Mouse (Mus musculus) lung, adult 18-20 months (tissue): ENCODE measurements around the gene Zdhhc8.
"Not testable (repeated sequence)": the region's sequence is repeated elsewhere in the genome, so short reads cannot be mapped to it uniquely, and the experiment has no call there.

Experiments
- DNase-seq, 2 experiments: peaks; one replicate each; pipeline ENCODE4 v3.0.0; 2022; ENCODE audit warnings: mixed read lengths in 2 of 2

Zdhhc8 gene

DNA sequence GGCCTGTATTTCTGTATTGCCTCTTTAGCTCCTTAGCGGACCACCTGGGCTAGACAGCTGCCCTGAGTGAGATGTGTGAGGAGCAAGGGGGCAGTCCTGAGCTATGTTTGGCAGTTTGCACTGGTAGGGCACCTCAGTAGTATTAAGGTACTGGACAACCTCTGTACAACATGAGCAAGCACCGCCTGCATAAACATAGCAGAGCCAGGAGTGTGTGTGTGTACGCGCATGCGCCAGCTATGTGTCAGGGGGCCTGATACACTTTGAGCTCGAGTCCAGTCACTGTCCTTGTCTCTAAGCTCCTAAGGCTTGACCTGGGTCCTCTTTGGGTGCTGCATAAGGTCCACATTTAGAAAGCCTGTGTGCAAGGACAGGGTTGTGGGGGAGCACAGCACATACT, 4.3 kb downstream of the Zdhhc8 start:
- no peak for DNase-seq

DNA sequence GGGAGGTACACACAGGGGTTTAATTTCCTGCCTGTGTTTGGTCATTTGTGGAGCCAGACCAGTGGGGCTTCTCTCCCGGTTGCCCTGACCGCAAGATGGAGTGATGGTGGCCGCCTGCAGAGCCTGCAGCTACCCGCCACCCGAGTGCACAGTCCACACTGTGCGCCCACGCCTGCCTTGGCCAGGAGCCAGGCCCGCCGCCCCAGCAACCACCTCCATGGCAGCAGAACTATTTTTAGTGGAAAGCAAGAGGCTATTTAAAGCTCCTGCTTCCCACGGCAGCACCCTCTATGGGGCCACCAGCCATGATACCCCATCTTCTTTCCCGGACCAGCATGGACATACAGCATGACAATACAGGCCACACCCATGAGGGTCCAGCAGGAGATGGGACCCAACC, 5.3 kb downstream of the Zdhhc8 start:
- DNase-seq = peak in 1 of 2 experiments; percentile 29

DNA sequence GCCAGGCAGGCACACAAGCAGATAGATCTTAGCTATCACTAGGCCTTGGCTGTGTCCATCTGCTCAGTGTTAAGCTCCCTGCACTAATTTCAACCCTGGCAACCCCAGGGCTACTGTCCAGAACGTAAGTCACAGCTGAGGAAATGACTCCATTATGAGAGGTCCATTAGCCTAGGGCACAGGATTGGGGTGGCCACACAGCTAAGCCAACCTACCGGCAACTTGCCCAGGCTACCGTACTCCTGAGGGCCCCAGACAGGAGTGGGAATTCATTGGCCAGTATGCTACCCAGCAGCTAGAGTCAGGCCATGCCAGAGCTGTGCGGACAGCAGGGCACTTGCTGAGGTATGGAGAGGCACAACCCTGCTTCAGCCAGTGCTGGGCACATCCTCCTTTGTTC, 6.1 kb downstream of the Zdhhc8 start:
- DNase-seq = no peak

DNA sequence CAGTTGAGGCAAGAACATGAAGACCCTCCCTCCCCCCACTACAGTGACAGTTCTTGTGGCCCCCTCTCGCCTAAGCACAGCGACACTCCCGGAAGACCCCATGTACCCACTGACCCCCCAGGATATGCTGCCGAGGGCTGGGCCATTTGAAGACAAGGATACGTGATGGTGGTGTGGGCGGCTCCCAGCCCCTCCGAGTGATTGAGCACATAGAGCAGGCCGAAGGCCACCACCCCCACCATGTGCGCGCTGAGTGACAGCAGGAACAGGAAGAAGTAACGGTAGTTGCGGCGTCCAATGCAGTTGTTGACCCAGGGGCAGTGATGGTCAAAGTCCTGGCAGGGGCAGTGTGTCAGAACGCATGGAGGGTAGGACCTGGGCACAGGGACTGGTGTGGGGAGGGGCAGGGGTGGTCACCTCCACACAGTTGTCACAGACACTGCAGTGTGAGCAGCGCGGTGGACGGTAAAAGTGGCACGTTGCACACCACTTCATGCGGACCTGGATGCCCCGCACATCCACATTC, 7.0 kb downstream of the Zdhhc8 start:
- DNase-seq = no peak

DNA sequence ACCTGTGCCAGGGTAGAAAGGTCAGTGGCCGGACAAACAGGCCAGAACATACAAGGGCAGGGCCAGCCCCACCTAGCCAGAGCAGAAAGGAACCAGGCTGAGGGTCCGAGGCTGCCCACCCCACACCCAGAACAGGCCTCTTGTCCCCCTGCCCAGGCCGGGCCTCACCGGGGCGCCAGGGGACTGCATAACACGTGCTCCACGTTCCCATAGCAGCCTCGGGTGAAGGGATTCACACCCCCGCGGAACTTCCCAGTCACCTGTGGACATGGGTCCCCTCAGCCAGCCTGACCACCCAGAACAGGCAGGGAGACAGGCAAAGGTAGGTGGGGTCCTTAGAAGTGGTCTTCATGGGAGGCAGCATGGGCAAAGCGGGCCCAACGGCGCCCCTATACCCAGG, 7.7 kb downstream of the Zdhhc8 start:
- no peak for DNase-seq

DNA sequence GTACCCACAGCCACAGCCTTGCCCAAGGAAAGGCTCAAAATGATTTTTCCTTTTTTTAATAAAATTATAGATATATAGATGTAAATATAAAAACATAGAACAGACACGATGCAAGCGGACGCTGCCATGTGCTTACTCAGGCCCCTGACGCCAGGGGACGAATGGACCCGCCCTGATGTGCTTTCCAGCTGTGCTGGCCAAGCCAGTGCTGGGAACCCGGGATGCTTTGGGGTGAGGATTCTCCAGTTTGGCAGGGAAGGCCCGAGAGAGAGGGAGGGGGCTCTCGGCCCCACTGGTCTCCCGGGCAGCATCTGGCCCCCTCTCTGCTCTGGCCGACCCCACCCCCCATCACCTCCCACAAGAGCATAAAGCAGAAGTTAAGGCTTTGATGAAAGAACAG, 12.7 kb downstream of the Zdhhc8 start:
- no peak for DNase-seq

DNA sequence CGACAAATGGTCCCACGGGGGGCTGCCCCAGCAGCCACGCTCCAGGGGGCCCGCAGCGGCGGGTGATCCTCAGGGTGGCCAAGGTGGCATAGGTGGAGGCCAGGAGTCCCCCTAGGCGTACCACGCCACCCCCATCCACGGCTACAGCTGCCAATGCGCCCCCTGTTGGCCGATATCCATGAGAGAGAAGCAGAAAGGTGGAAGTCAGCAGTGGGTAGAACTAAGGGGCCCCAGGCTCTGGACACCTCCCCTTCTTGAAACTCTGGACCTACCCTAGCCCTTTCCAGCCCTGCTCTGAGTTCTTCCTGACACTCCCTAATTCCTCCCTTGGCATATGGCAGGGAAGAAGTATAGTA, 13.4 kb downstream of the Zdhhc8 start:
- no peak for DNase-seq

DNA sequence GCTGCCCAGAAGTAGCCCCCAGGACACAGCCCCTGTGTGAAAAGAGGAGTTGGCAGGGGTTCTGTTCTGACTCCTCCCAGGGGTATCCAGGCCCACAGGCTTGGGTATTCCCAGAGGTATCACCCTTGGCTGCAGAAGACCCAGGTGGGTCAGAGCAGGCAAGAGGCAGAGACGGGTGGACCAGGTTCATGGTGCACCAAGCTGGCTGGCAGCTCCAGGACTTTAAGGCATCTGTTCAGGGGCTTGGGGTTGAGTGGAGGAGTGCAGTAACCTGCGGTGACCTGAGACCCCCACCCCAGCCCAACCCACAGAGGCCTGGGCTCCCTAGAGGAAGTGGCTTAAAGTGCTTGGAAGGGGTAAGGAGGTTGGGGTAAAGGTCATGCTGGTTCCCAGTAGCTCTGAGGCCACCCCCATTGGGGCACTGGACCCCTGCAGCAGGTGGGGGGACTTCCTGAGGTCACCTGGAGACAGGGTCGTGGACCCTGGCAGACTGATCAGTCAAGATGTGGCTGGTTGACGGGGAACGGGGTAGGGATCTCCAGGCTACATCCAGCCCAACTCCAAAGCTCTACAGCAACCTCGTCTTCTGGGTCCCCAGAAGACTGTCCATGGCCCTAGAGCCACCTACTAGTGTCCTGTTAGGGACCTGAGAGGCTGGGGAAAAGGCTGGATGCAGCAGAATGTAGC, 13.9 kb downstream of the Zdhhc8 start:
- DNase-seq = no peak

DNA sequence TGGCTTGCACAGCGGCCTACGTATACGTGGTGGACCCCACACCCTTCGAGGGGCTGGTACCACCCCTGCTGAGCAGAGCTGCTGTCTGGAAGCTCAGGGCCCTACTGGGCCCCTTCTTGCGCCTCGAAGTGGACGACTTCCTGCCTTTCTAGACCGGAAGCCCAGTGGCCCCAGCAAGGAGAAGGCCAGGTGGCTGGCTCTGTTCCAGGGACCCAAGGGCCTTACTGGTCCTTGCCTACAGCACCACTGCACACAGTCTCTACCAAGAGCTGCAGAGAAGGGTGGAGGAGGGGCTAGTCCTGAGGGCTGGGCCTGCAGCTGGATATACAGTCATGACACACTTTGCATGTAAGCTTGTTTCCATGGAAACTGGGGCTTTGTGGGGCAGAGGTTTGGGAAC, 14.9 kb downstream of the Zdhhc8 start:
- DNase-seq = no peak

DNA sequence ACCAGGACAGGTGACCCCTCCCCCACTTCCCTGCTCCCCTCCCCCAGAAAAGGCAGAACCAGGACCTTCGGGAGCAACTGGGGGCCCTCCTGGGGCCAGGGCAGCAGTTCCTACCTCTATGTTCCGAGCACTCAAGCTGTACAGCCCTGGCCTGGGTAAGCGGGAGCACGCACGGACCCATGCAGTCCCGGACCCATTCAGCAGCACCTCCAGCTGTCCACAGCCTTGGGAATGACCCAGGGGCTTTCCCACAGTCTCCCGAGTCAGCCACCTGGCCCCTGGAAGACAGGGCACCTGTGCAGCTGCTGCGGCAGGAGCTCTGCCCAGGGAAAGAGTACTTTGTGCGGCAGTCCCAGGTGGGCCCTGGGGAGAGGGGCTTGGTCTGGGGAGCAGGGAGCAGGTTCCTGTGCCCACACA, 16.3 kb downstream of the Zdhhc8 start:
- DNase-seq = no peak

DNA sequence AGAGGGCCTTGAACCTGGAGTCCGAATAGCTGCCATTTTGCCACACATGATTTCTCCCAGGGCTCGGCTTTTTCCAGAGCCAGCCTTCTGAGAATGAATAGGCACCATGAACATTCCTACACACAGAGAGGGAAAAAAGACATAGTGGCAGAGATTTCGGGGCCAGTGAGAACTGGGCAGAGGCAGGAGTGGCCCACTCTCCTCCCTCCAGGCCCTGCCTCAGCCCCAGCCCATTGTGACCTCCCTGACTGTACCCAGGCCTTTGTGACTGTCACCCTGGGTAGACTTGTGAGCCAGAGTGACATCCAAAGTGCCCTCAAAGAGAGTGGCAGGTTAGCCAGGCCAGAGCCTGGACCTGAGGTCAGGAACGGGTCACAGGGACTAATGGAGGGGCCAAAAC, 17.4 kb downstream of the Zdhhc8 start, which contains the start of gene Ccdc188:
TSS of gene Ccdc188 (plus strand) at position 301 of the 400 bp plus-strand sequence.
- no peak for DNase-seq

DNA sequence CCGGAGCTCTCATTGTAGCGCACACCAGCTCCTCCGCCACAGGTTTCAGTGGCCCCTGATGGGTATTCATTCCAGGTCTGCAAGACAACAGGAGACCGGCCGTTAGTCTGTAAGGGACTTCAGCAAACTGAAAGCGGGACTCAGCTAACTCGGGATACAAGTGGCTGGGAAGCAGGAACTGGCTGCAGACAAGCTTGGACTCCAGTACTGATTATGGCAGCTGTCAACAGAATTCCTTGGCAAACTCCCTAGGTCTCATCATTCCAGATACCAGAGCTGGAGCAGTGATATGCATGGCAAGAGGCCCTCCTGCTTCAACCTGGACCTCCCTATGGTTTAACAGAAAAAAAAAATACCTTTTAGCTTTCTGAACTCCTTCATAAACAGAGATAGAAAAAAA, 20.1 kb downstream of the Zdhhc8 start:
- no peak for DNase-seq

DNA sequence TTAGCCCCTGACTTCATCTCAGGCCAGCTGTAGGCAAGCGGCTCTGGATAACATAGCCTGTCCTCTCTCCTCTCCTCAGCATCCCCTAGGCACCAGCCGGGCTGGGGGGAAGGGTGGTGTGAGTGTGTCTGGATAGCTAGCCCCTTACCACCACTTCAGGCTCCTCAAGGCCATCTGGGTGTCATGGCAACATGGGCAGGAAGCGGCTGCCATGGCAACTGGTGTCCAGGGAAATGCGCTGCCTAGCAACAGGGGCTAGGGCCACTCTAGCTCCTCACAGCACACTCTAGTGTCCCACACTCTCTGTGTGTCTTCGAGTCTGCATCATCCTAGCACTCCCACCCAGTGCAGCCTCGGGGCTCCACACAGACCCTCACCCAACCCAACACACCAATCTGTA, 21.2 kb downstream of the Zdhhc8 start:
- DNase-seq = no peak

DNA sequence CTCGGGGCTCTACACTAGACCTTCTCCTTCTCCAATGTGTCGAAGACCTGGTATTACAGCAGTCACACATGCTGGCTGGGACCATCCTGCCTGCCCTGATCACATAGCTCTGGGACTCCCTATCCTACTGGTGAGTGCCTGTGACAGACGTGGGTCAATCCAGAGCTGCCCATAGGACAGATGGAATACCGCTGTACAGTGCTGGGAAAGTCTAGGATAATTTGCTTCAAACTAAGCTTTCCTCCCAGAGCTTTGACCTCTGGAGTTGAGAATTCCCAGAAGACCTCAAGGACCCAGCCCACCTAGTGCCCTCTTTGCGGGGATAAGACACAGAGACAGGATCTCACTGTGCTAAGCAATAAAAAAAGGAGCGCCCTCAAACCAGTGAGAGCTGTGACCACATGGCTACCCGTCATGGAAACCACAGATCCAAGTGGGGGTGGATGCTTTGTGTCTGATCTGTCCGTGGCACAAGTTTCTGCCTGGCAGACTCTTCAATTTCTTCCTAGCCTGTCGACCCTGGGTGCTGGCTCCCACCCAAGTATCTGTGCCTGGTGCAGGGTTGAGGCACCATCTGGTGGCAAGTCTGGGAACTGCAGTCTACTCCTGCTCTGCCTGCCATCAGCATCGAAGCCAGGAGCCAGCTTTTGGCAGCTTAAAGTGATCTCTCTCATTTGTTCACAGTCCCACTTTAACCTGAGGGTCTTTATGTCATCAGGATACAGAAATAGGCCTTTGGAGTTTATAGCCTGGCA, 23.3 kb downstream of the Zdhhc8 start:
- peak; percentile 63 to 72 for DNase-seq

DNA sequence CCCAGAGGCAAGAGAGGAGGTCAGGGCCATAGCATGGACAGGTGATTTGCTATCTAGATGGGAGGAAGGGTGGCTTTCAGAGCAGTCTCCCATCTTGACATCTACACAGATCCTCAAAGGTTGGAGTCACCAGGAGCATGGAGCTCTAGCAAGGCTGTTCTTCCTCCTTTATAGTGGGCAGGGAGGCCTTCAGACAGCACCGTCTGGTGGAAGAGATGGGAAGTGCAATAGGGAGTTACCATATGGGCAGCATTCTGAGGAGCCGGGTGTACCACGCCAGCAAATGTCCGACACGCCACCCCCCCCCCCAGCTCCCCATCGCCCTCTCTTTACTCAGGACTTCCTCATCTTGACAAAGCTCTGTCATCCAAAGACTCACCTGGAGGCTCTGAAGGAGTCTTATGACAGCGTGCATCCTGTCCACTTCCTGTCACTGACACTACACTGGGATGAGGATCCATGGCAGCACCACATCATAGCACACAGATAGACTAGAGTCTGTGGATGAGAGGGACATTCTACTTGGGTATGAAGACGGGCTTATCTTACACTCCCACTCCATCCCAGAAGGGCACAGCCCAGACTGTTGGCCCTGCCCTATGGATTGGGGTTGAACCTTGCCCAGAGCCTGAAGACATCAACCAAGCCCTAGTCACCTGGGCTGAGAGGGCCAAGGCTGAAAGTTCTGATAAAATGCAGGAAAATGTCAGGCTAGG, 24.1 kb downstream of the Zdhhc8 start:
- peak; percentile 36 to 61 for DNase-seq

DNA sequence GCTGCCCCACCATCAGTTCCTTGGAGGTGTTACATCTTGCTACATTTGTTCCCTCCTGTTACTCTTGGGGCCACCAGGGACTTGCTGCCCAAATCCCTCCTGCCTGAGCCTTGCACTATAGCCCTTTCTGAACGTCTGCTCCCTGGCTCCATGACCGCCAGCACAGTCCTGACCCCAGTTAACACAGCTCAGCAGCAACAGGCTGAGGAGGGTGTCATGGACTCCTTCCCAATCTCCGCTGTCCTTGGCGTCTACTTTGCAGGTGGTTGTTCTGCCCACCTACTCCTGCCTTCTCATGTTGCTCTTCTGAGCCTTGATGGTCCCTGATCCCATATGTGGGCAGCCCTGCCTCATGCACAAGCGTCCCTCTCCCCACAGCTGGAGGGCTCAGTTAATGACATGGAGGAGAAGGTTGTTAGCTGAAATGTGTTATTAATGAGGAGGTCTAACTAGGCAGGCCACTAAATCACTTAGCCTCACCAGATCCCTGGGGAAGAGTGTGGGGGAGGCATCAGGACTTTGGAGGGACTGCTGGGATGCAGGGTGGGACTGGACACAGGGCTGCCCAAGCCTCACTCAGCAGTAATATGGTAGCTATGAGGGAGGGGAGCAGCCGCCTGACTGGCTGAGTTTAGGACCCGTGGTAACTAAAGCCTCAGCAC, 31.4 kb downstream of the Zdhhc8 start:
- DNase-seq = no peak

DNA sequence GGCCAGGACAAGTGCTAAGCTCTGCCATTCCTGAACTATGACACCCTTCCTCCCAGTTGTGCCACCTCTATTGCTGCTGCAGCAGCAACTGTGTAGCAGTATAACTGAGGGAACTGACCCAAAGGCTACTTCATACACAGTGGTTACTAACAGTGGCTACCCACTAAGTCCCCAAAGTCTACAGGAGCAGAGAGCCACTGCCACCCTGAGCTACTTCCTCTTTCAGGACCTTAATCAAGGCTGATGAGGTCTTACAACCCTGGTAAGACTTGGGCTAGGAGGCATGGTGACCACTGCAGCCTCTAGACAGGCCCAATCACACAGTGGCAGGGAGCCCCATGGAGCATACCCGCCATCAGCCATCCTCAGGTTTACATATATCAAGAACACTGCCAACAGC, 32.9 kb downstream of the Zdhhc8 start:
- no peak for DNase-seq

DNA sequence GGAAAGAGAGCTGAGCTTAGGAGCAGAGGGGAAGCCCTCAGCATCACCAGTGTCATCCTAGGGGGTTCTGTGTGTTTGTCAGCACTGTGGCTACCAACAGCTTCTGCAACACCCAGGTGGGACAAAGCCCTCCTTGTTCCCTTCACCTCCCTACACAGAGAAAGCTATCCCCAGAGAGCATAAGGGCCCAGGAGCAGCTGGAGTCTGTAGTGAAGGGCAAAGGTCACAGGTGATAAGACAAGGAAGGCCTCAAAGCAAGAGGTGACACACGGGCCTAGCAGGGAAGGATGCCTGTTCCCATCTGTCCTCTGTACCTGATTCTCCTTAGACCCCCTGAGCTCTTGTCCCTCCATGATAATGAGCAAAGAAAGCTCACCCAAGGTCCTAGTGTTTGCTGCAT, 33.3 kb downstream of the Zdhhc8 start:
- no peak for DNase-seq

DNA sequence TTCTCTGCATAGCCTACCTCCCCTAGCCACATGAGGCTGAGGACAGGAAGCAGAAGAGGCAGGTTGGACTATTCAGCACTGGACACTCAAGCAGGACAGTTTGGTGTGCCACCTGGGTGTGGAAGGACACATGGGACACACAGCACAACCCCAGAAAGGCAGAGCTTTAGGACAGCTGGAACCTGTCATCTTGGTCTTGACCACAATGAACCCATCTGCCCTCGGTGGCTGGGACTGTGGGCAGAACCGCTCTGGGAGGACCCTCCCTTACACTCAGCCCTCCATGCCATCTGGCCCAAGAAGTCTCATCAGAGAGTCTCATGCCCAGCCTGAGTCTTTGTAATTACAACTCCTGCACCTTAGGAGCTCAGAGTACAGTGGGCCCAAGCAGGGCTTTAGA, 34.9 kb downstream of the Zdhhc8 start:
- no peak for DNase-seq

DNA sequence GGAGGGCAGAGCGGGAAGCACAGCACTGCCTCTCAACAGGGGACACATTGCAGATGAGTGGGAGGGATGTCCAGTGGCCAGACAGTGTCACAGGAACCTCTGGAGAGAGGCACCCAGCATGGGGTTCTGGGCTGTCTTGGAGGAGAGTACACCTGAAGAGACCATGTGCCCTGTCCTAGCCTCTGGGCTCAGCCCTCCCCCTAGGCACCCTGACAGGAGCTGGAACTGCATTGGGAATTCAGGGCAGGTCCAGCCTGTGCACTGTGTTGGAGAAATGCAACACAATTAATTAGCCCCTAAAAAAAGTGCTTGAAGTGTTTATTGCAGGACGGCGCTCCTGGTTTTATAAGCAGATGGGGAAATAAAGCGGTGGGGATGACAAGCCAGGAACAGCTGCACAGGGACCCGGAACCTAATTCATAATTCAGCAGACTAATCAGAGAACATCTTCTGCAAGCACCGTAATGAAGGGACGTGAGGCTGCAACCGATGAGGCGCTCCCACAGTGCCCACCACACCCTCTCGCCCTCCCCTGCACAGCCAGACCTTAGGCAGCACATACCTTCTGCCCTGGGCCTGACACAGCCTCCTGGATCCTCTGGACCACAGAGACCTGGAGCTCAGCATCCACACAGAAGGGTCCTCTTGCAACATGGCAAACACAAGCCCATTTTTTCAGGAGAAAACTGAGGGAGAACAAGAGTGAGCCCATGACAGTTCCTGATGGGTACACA, 36.4 kb downstream of the Zdhhc8 start:
- DNase-seq = no peak

DNA sequence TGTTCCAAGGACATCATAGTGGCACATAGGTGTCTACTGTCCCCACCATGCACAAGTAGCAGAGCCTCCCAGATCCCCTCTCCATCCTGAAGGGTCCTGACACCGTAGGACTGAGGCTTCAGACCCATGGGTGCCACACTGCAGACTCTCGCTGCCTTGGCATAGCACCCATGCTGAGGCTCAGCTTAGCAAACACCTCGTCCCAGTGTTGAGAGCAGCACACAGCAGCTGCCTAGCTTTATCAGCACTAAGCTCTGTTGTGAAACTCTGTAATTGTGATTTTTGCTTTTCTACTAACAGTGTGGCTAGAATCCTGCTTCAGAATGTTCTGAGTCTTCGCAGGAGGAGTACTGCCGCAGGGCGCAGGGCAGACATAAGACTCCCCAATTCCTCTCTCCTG, 37.1 kb downstream of the Zdhhc8 start:
- DNase-seq = no peak

DNA sequence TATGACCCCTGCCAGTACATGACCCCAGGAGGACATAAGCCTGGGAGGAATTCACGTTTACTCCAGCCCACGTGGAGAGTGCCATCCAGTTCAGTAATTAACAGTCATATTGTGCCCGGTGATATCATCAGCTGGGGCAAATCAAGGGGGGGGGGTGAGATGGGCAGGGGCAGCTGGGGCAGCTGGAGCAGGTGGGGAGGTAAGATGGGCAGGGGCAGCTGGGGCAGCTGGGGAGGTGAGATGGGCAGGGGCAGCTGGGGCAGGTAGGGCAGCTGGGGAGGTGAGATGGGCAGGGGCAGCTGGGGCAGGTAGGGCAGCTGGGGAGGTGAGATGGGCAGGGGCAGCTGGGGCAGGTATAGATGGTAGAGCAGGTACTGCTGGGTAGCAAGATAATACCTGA, 39.4 kb downstream of the Zdhhc8 start:
- DNase-seq = not testable (repeated sequence)
